In the genomic region with DNA sequence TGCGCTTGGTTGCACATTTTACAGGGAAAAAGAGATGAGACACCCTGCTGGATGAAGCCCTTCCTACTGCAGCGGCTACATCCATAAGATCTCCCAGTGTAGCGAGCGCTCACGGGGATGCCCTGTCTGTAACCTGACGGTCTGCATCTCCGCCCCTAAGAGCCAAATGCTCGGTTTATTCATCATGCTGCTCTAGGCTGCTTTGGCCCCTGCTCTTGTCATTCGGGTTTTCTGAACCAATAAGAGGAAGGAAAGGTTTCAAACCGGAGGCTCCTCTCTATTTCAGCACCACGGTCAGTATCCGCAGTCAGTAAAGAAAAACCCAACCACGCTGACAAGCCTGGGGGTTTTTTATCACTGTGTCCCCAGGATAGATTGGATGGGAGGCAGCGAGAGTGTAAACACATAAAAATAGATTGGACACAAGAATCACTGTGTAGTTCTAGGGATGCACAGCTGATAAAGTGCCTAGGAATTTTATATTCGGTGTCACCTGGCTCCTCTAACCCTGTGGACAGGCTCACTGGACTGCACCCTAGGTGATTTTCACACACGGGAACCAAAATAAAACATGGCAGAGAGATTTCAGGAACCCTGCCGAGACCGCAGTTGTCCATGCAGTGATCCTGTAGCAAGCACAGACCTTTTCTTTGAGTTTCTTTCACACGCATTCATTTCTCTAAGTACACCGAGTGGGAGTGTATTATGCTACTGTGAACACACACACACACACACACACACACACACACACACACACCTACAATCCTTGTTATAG, we compare ENCODE assay signal across 10 mouse cellular contexts. TPM values are rescaled to one million over a fixed set of nuclear protein-coding genes. Genes with fewer than 3 reads are reported as not detected.
DNase-seq lines count a peak whose midpoint lies in the region; ATAC-seq lines count a peak whose summit lies in the region.
"Had no signal": no experiment of that assay in that cellular context is flagged by ENCODE, and none has a peak within 500 bp of the region (broad histone marks: within the 10 kb centered on the region; RNA-seq: fewer than 3 reads in every experiment).

No protein-coding gene starts in this region.

- H3K27me3 ChIP-seq in heart, embryonic 15.5 days = peaks cover 11% of the 10 kb centered on the region; the same call in 1 of the 2 replicates
- no peaks in the 10 kb centered on the region for H3K27me3 ChIP-seq in hindbrain, embryonic 12.5 days

- H3K36me3 ChIP-seq in heart, embryonic 15.5 days = no peaks in the 10 kb centered on the region
- no peaks in the 10 kb centered on the region for H3K36me3 ChIP-seq in hindbrain, embryonic 12.5 days
- H3K36me3 ChIP-seq: G1E had no signal

- intact Hi-C loops in left cerebral cortex, postnatal 25 days (cut with DNase I) = loop anchor here (5.0 kb wide), 1 partner anchor 98 kb away; no protein-coding TSS in a partner anchor

- peaks cover 18% of the 10 kb centered on the region for H3K4me1 ChIP-seq in heart, embryonic 15.5 days (replicated peaks)
- peaks cover 12% of the 10 kb centered on the region for H3K4me1 ChIP-seq in hindbrain, embryonic 12.5 days

- WGBS in heart, embryonic 15.5 days = 12% methylated on average over 20 of the region's 20 CpGs
- WGBS in hindbrain, embryonic 12.5 days = 7% methylated on average over 20 of the region's 20 CpGs

- H3K9ac ChIP-seq in heart, embryonic 15.5 days = no peak overlapping the region
- H3K9ac ChIP-seq in hindbrain, embryonic 12.5 days = peak overlapping the region; percentile 62
- H3K9ac ChIP-seq: liver, embryonic 14.5 days had no signal

- DNase-seq in heart, adult 18-20 months = no peak
- peak; percentile 69 for DNase-seq in Muller cell, postnatal 12 days (ENCODE audit: inconsistent ontology term)
- peak; percentile 41 for DNase-seq in embryo, embryonic 11.5 days (ENCODE audit: low read depth, low spot score)
- peak; percentile 40 to 66 for DNase-seq in left cerebral cortex, postnatal 25 days (ENCODE audit: low spot score in 2 of 2)
- peak; percentile 74 for DNase-seq in retina, postnatal 1 day

- H3K27ac ChIP-seq in heart, embryonic 15.5 days = no peak overlapping the region
- no peak overlapping the region for H3K27ac ChIP-seq in hindbrain, embryonic 12.5 days
- H3K27ac ChIP-seq: liver, embryonic 14.5 days had no signal

- H3K9me3 ChIP-seq in heart, embryonic 15.5 days (replicated peaks) = no peaks in the 10 kb centered on the region
- no peaks in the 10 kb centered on the region for H3K9me3 ChIP-seq in hindbrain, embryonic 12.5 days (replicated peaks)

- no peak for ATAC-seq in heart, embryonic 15.5 days (replicated peaks; ENCODE audit: insufficient number of reproducible peaks, insufficient read depth, low FRiP score, low read depth)
- no peak for ATAC-seq in hindbrain, embryonic 12.5 days (ENCODE audit: low FRiP score)
- ATAC-seq in erythroid progenitor cell, adult 5-6 weeks (replicated peaks; ENCODE audit: low FRiP score, poor library complexity, severe bottlenecking) = no peak

- no peak overlapping the region for H3K4me3 ChIP-seq in heart, embryonic 15.5 days
- H3K4me3 ChIP-seq in hindbrain, embryonic 12.5 days = peak overlapping the region; percentile 53

- peak overlapping the region; percentile 66 for H3K4me2 ChIP-seq in heart, embryonic 15.5 days
- H3K4me2 ChIP-seq in hindbrain, embryonic 12.5 days (replicated peaks) = peak overlapping the region; percentile 87

RNA-seq across cellular contexts. Expression of a gene that starts 1.3 kb away (rescaled TPM):
- 0.31 and 0.53 TPM in 2 replicates for polyA plus RNA-seq in heart, embryonic 15.5 days (2015; fragmentation: Nextera tagmentation; extraction: Ambion mirVana)
- 1 to 10 TPM; 1.9 to 2.5 TPM for total RNA-seq in heart, adult 18-20 months (2021)
- 4.6 and 6.6 TPM in 2 replicates for polyA plus RNA-seq in hindbrain, embryonic 12.5 days (2016; fragmentation: Nextera tagmentation; extraction: Ambion mirVana)
- 10 to 100 TPM; 20.3 to 22.0 TPM for total RNA-seq in left cerebral cortex, postnatal 25 days (2021)
- total RNA-seq in erythroid progenitor cell, adult 5-6 weeks (2015; ENCODE audit: low replicate concordance) = not detected in 2 replicates
- 0.64 TPM in 1 of 2 replicates, not detected in the other for total RNA-seq in erythroid progenitor cell, adult 5-6 weeks (2017; ENCODE audit: low replicate concordance)
- polyA plus RNA-seq: G1E had no signal

Comparison
In these comparisons a context has a peak if more than half of its experiments do, and no peak if none do; other contexts are left out.
1. DNase-seq: peak in Muller cell, postnatal 12 days (single experiment), embryo, embryonic 11.5 days (single experiment), left cerebral cortex, postnatal 25 days (2 of 2) and retina, postnatal 1 day (single experiment); none in heart, adult 18-20 months (0 of 2).
2. RNA of a gene that starts 1.3 kb away (total RNA-seq): 20.3 to 22.0 TPM in left cerebral cortex, postnatal 25 days; 1.9 to 2.5 TPM in heart, adult 18-20 months and 0.64 TPM in erythroid progenitor cell, adult 5-6 weeks; every median in the first group is over 4 times any median in the second.